Mouse (Mus musculus) midbrain, embryonic 12.5 days (tissue): Measurements from ENCODE around the gene 4933406M09Rik. TPM values are rescaled to one million over a fixed set of nuclear protein-coding genes. Genes with fewer than 3 reads are reported as not detected.

Source experiments
- ATAC-seq: fragments of 200-750 bp; cut with Nextera tagmentation; 2 replicates; pipeline ENCODE4 v1.8.0; 2017; ENCODE audit warnings: low read depth, moderate TSS enrichment, moderate library complexity; ENCODE audit not compliant: low FRiP score
- H3K27ac ChIP-seq: fragments of 300-500 bp; sonication (generic); replicated peaks from 2 replicates; pipeline ENCODE4 v1.5.1; 2016; ENCODE audit warnings: mild to moderate bottlenecking
- H3K27me3 ChIP-seq: fragments of 300-500 bp; sonication (generic); 2 replicates; pipeline ENCODE4 v1.6.1; 2016; ENCODE audit warnings: mild to moderate bottlenecking
- H3K36me3 ChIP-seq: fragments of 300-500 bp; sonication (generic); 2 replicates; pipeline ENCODE4 v1.6.1; 2016
- H3K4me1 ChIP-seq: fragments of 300-500 bp; sonication (generic); 2 replicates; pipeline ENCODE4 v1.6.1; 2016
- H3K4me2 ChIP-seq: fragments of 300-500 bp; sonication (generic); replicated peaks from 2 replicates; pipeline ENCODE4 v1.6.1; 2016; ENCODE audit warnings: mild to moderate bottlenecking, moderate library complexity
- H3K4me3 ChIP-seq: fragments of 300-500 bp; sonication (generic); 2 replicates; pipeline ENCODE4 v1.5.1; 2016; ENCODE audit warnings: mild to moderate bottlenecking
- H3K9ac ChIP-seq: fragments of 300-500 bp; sonication (generic); replicated peaks from 2 replicates; pipeline ENCODE4 v1.6.1; 2016; ENCODE audit warnings: mild to moderate bottlenecking, moderate library complexity
- H3K9me3 ChIP-seq: fragments of 300-500 bp; sonication (generic); 2 replicates; pipeline ENCODE4 v1.6.1; 2016; ENCODE audit warnings: mild to moderate bottlenecking
- WGBS: fragments of 180-500 bp; shearing (Covaris S2); methylation state at CpG from one replicate; pipeline ENCODE4 v1.1.7; 2016; 5-methylcytosine and 5-hydroxymethylcytosine counted together
- polyA plus RNA-seq: library from polyadenylated mRNA; unstranded; fragments of >200 nt; fragmentation: Nextera tagmentation; extraction: Ambion mirVana; gene quantifications from 2 replicates; pipeline ENCODE4 v1.2.1, GENCODE M21; 2016

Gene 4933406M09Rik
- polyA plus RNA-seq, 1 experiment from 2014 or later = not detected

GRCm38 (mm10) chr1:134414501-134415167 is 28.9 kb downstream of the 4933406M09Rik start:
- Histone ChIP-seq H3K9ac (peak overlapping the region; percentile 49; the same call in 1 of the 2 replicates), H3K9me3 (no peaks in the 10 kb centered on the region), H3K4me3 (peak overlapping the region; percentile 92), H3K27me3 (no peaks in the 10 kb centered on the region), H3K4me2 (peak overlapping the region; percentile 72), H3K36me3 (peaks cover 18% of the 10 kb centered on the region; the same call in 1 of the 2 replicates), H3K27ac (peak overlapping the region; percentile 92), H3K4me1 (peaks cover 37% of the 10 kb centered on the region)
- peak; percentile 32 for ATAC-seq
- WGBS = 14% methylated on average over 11 of the region's 11 CpGs

- WGBS = under 1% methylated on average over 71 of the region's 77 CpGs
- Histone ChIP-seq H3K27ac (peak within 1 kb of the TSS; percentile 92), H3K9me3 (no peaks in the 10 kb centered on the region), H3K9ac (peak within 1 kb of the TSS; percentile 87), H3K4me3 (peak within 1 kb of the TSS; percentile 92), H3K4me2 (peak within 1 kb of the TSS; percentile 72), H3K4me1 (peaks cover 42% of the 10 kb centered on the region), H3K27me3 (no peaks in the 10 kb centered on the region), H3K36me3 (peaks cover 11% of the 10 kb centered on the region; the same call in 1 of the 2 replicates)
- peak; percentile 100 for ATAC-seq
Observed at GRCm38 (mm10) chr1:134415168-134415831, 29.6 kb downstream of the 4933406M09Rik start, which contains the start of gene Adipor1. Gene Adipor1 (plus strand): TSS chr1:134415378.

- Histone ChIP-seq H3K27ac (no peak overlapping the region), H3K4me1 (peaks cover 42% of the 10 kb centered on the region)
Observed at GRCm38 (mm10) chr1:134418414-134418975, 32.8 kb downstream of the 4933406M09Rik start.

GRCm38 (mm10) chr1:134419176-134419575 is 33.4 kb downstream of the 4933406M09Rik start:
- Histone ChIP-seq H3K4me3 (no peak overlapping the region), H3K27me3 (no peaks in the 10 kb centered on the region), H3K36me3 (peaks cover 16% of the 10 kb centered on the region), H3K9me3 (no peaks in the 10 kb centered on the region), H3K4me2 (no peak overlapping the region), H3K4me1 (peaks cover 40% of the 10 kb centered on the region), H3K9ac (no peak overlapping the region), H3K27ac (no peak overlapping the region)
- 81% methylated on average over 1 of the region's 1 CpGs for WGBS
- no peak for ATAC-seq

More at GRCm38 (mm10) chr1:134418414-134418975, 32.8 kb downstream of the 4933406M09Rik start:
- Histone ChIP-seq H3K4me2 (no peak overlapping the region), H3K9me3 (no peaks in the 10 kb centered on the region), H3K27me3 (no peaks in the 10 kb centered on the region), H3K4me3 (no peak overlapping the region), H3K36me3 (peaks cover 9% of the 10 kb centered on the region), H3K9ac (no peak overlapping the region)
- 87% methylated on average over 2 of the region's 2 CpGs for WGBS
- ATAC-seq = no peak

- Histone ChIP-seq H3K4me2 (no peak overlapping the region), H3K4me3 (no peak overlapping the region), H3K9ac (no peak overlapping the region), H3K27ac (no peak overlapping the region), H3K9me3 (no peaks in the 10 kb centered on the region), H3K4me1 (peaks cover 33% of the 10 kb centered on the region), H3K27me3 (no peaks in the 10 kb centered on the region), H3K36me3 (peaks cover 23% of the 10 kb centered on the region)
- 62% methylated on average over 5 of the region's 5 CpGs for WGBS
- ATAC-seq = no peak
Observed at GRCm38 (mm10) chr1:134419751-134420458, 34.2 kb downstream of the 4933406M09Rik start.

GRCm38 (mm10) chr1:134423911-134424310 is 38.2 kb downstream of the 4933406M09Rik start:
- no peak for ATAC-seq
- WGBS = 82% methylated on average over 10 of the region's 10 CpGs
- Histone ChIP-seq H3K4me2 (no peak overlapping the region), H3K4me1 (peaks cover 10% of the 10 kb centered on the region; the same call in 1 of the 2 replicates), H3K9ac (no peak overlapping the region), H3K36me3 (peaks cover 63% of the 10 kb centered on the region), H3K9me3 (no peaks in the 10 kb centered on the region), H3K4me3 (no peak overlapping the region), H3K27ac (no peak overlapping the region), H3K27me3 (no peaks in the 10 kb centered on the region)

- WGBS = 85% methylated on average over 5 of the region's 5 CpGs
- no peak overlapping the region for H3K4me3 ChIP-seq
- ATAC-seq = no peak
- H3K4me2 ChIP-seq = no peak overlapping the region
- no peak overlapping the region for H3K27ac ChIP-seq
- H3K4me1 ChIP-seq = no peaks in the 10 kb centered on the region
- H3K9me3 ChIP-seq = no peaks in the 10 kb centered on the region
- no peaks in the 10 kb centered on the region for H3K27me3 ChIP-seq
- no peak overlapping the region for H3K9ac ChIP-seq
- peaks cover 84% of the 10 kb centered on the region for H3K36me3 ChIP-seq
Observed at GRCm38 (mm10) chr1:134426289-134426688, 40.5 kb downstream of the 4933406M09Rik start.

GRCm38 (mm10) chr1:134433002-134433401 is 47.3 kb downstream of the 4933406M09Rik start:
- no peak for ATAC-seq
- Histone ChIP-seq H3K4me2 (no peak overlapping the region), H3K9ac (no peak overlapping the region), H3K27me3 (no peaks in the 10 kb centered on the region), H3K4me1 (no peaks in the 10 kb centered on the region), H3K36me3 (peaks cover 53% of the 10 kb centered on the region), H3K27ac (no peak overlapping the region), H3K9me3 (no peaks in the 10 kb centered on the region), H3K4me3 (no peak overlapping the region)
- 92% methylated on average over 10 of the region's 10 CpGs for WGBS

GRCm38 (mm10) chr1:134433473-134433872 is 47.7 kb downstream of the 4933406M09Rik start:
- Histone ChIP-seq H3K36me3 (peaks cover 48% of the 10 kb centered on the region), H3K9me3 (no peaks in the 10 kb centered on the region), H3K4me3 (no peak overlapping the region), H3K27ac (no peak overlapping the region), H3K9ac (no peak overlapping the region), H3K27me3 (no peaks in the 10 kb centered on the region), H3K4me1 (no peaks in the 10 kb centered on the region), H3K4me2 (no peak overlapping the region)
- 93% methylated on average over 4 of the region's 4 CpGs for WGBS
- ATAC-seq = no peak

- Histone ChIP-seq H3K9me3 (no peaks in the 10 kb centered on the region), H3K36me3 (peaks cover 32% of the 10 kb centered on the region), H3K27ac (no peak overlapping the region), H3K27me3 (no peaks in the 10 kb centered on the region), H3K4me1 (no peaks in the 10 kb centered on the region), H3K4me2 (no peak overlapping the region), H3K4me3 (no peak overlapping the region), H3K9ac (no peak overlapping the region)
- no peak for ATAC-seq
- WGBS = 23% methylated on average over 4 of the region's 4 CpGs
Observed at GRCm38 (mm10) chr1:134435414-134435813, 49.7 kb downstream of the 4933406M09Rik start.

- no peak for ATAC-seq
- no peak overlapping the region for H3K27ac ChIP-seq
- H3K9ac ChIP-seq = no peak overlapping the region
- no peaks in the 10 kb centered on the region for H3K4me1 ChIP-seq
- no peaks in the 10 kb centered on the region for H3K36me3 ChIP-seq
- H3K9me3 ChIP-seq = no peaks in the 10 kb centered on the region
- H3K4me3 ChIP-seq = no peak overlapping the region
- 87% methylated on average over 6 of the region's 6 CpGs for WGBS
- no peaks in the 10 kb centered on the region for H3K27me3 ChIP-seq
- H3K4me2 ChIP-seq = no peak overlapping the region
Observed at GRCm38 (mm10) chr1:134440437-134440836, 54.7 kb downstream of the 4933406M09Rik start.
